Mouse (Mus musculus): Measurements from ENCODE around the gene Cpeb4. TPM values are rescaled to one million over a fixed set of nuclear protein-coding genes. Genes with fewer than 3 reads are reported as not detected.

Cpeb4 gene
- polyA plus RNA-seq, 1 experiment from 2014 or later = 8.4 TPM

DNA sequence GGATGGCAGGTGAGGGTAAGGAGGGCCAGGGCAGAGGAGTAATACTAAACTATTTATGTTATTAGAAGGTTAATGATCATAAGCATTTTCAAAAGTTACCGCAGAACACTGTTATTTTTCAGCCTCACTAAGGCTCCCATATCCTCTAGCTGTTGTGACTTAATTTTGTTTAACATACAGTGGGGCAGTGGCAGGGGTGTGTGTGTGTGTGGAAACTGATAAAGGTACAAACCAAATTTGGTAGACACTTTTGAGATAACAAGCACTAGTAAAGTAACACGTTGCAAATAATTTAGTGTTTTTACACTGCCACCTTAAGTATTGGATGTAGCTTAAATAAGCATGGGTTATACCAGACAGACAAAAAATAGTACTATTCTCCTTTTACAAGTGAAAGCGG, 24.9 kb downstream of the Cpeb4 start:
- Histone ChIP-seq H3K36me3 (ENCODE audit: control insufficient read depth, insufficient read depth, low read length) (0 out of 2 replicates have a peak, but pooled peaks cover 4% of the 10 kb centered on the region), H3K27me3 (replicated peaks; ENCODE audit: control insufficient read depth, insufficient read depth, low read length) (no peaks in the 10 kb centered on the region), H3K9ac (ENCODE audit: low read depth, low read length) (no peak overlapping the region), H3K4me1 (ENCODE audit: control insufficient read depth, insufficient read depth, low read length) (peaks cover 7% of the 10 kb centered on the region), H3K4me2 (ENCODE audit: low read depth, low read length) (no peak overlapping the region), H3K4me3 (ENCODE audit: low read depth, low read length) (no peak overlapping the region), H3K27ac (replicated peaks; ENCODE audit: low read depth, low read length) (no peak overlapping the region), H3K9me3 (ENCODE audit: control insufficient read depth, low read length) (no peaks in the 10 kb centered on the region)
- 89% methylated on average over 3 of the region's 3 CpGs for WGBS
- DNase-seq (ENCODE audit: low spot score) (no peak), ATAC-seq (ENCODE audit: low read depth) (no peak)

DNA sequence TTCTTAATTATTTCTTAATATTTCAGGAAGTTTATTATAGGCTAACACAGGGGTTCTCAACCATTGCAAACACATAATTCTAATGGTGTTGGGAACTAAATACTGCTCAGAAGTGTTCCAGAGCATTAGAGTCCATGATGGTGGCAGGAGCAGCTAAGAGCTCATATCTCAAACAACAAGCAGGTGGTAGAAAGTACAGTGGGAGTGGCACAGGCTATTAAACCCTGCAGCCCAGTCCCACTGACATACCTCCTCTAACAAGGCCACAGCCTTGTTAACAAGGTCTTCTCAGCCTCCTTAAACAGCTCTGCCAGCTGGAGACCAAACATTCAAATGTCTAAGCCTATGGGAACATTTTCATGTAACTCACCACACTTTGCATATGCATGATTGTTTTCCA, 27.2 kb downstream of the Cpeb4 start:
- no peak for DNase-seq (ENCODE audit: low spot score)
- Histone ChIP-seq H3K27me3 (replicated peaks; ENCODE audit: control insufficient read depth, insufficient read depth, low read length) (no peaks in the 10 kb centered on the region), H3K9me3 (ENCODE audit: control insufficient read depth, low read length) (no peaks in the 10 kb centered on the region)

DNA sequence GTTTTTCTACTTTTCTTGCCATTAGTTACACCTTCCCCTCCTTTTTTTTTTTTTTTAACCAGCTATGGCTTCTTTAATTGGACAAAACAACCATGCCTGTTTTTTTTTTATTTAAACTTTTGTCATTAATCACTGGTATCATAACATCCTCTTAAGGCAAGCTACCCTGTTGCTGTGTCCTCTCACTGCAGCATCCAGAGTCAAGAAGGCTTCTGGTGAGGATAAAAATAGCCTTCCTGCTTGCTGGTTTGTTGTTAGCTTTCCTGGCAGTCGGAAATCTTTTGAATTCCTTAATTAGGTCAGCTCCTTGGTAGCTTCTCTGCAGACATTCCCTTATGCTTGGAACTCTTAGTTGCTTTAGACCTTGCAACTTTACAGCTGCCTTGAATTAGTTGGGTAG, 28.7 kb downstream of the Cpeb4 start:
- DNase-seq (ENCODE audit: low spot score) (peak; percentile 50), ATAC-seq (ENCODE audit: low read depth) (no peak)
- Histone ChIP-seq H3K4me1 (ENCODE audit: control insufficient read depth, insufficient read depth, low read length) (peaks cover 7% of the 10 kb centered on the region), H3K4me3 (ENCODE audit: low read depth, low read length) (no peak overlapping the region), H3K27me3 (replicated peaks; ENCODE audit: control insufficient read depth, insufficient read depth, low read length) (no peaks in the 10 kb centered on the region), H3K27ac (replicated peaks; ENCODE audit: low read depth, low read length) (0 out of 2 replicates have a peak overlapping the region, but pooled peaks have one; percentile 44), H3K9me3 (ENCODE audit: control insufficient read depth, low read length) (no peaks in the 10 kb centered on the region), H3K9ac (ENCODE audit: low read depth, low read length) (no peak overlapping the region), H3K36me3 (ENCODE audit: control insufficient read depth, insufficient read depth, low read length) (no peaks in the 10 kb centered on the region), H3K4me2 (ENCODE audit: low read depth, low read length) (no peak overlapping the region)
- WGBS = 14% methylated on average over 1 of the region's 1 CpGs

More for the DNA sequence above, 27.2 kb downstream of the Cpeb4 start:
- Histone ChIP-seq H3K27ac (replicated peaks; ENCODE audit: low read depth, low read length) (no peak overlapping the region), H3K4me3 (ENCODE audit: low read depth, low read length) (no peak overlapping the region), H3K36me3 (ENCODE audit: control insufficient read depth, insufficient read depth, low read length) (no peaks in the 10 kb centered on the region), H3K9ac (ENCODE audit: low read depth, low read length) (no peak overlapping the region), H3K4me2 (ENCODE audit: low read depth, low read length) (no peak overlapping the region), H3K4me1 (ENCODE audit: control insufficient read depth, insufficient read depth, low read length) (peaks cover 7% of the 10 kb centered on the region)
- ATAC-seq (ENCODE audit: low read depth) = no peak

DNA sequence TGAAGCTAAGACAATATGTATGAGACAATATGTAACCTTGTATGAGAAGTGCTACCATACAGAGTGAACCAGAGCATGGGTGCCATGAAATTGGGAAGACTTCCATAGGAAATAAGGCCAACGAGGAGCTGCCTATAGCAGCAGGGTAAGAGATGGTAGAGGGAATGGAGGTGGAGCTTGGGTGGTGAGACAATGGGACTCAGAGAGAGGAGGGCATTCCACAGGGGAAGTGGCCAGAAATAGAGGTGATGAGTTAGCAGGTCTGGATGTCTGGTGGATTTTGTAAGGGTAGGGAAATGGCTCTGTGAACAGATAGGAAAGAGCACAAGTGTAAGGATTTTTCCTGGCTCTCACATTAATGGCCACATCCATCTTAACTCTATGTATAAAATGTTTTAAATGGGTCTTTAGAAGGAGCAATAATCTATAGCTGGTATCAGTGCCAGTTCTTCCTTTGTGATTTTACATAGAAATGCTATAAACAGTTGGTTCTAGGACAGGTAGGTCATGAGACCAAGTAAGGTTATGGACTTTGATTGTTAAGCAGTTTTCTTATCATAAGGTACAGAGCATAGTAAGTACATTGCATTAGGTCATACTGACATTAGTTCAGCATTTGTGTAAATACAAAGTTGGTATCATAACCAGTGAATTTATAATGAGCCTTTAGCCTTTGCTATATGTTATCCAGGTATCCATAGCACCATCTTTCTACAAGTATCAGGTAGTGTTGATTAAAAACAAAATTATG, 30.4 kb downstream of the Cpeb4 start:
- H3K4me3 ChIP-seq (ENCODE audit: low read depth, low read length) = no peak overlapping the region
- peaks cover 7% of the 10 kb centered on the region for H3K4me1 ChIP-seq (ENCODE audit: control insufficient read depth, insufficient read depth, low read length)
- no peak for ATAC-seq (ENCODE audit: low read depth)
- no peak overlapping the region for H3K4me2 ChIP-seq (ENCODE audit: low read depth, low read length)
- no peaks in the 10 kb centered on the region for H3K9me3 ChIP-seq (ENCODE audit: control insufficient read depth, low read length)
- 61% methylated on average over 1 of the region's 1 CpGs for WGBS
- no peaks in the 10 kb centered on the region for H3K27me3 ChIP-seq (replicated peaks; ENCODE audit: control insufficient read depth, insufficient read depth, low read length)
- DNase-seq (ENCODE audit: low spot score) = no peak
- no peaks in the 10 kb centered on the region for H3K36me3 ChIP-seq (ENCODE audit: control insufficient read depth, insufficient read depth, low read length)
- H3K27ac ChIP-seq (replicated peaks; ENCODE audit: low read depth, low read length) = no peak overlapping the region
- no peak overlapping the region for H3K9ac ChIP-seq (ENCODE audit: low read depth, low read length)

DNA sequence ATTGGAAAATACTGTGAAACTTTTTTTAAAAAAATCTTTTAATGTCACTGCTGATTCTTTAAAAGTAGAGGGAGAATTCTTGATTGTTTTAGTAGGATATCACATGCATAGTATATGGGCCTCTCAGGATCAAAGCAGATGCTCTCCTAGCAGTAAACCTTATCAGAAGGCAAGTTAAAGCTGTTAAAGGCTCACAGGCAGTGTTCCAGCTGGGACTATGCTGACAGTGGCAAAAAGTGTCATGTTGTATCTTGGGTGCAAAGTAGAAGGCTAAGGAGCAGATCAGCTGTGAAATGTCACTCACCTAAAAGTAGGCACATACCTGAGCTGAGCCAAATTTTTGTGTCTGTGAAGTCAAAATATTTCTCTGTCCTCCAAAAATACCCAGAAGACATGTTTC, 34.5 kb downstream of the Cpeb4 start:
- H3K27me3 ChIP-seq (replicated peaks; ENCODE audit: control insufficient read depth, insufficient read depth, low read length) = no peaks in the 10 kb centered on the region
- DNase-seq (ENCODE audit: low spot score) (no peak), ATAC-seq (ENCODE audit: low read depth) (no peak)

DNA sequence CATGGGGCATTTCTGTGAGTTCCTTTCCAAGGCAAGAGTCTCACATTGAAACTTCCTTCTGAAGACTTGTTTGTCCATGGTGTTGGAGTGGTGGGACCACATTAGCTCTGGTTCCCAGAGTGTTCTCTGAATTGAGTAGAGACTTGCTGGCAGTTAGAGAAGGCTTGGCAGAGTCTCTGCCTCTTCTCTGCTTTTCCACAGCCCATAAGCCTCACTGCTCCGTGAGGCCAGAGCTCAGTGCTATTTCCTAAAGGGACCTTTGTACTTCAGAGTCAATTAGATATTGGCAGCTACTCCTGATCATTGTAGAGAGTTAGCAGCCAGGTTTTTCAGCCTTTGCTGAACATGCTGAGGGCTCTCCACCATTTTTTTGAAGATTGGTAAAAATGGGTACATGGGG, 35.6 kb downstream of the Cpeb4 start:
- DNase-seq (ENCODE audit: low spot score) = no peak
- Histone ChIP-seq H3K4me2 (ENCODE audit: low read depth, low read length) (no peak overlapping the region), H3K27me3 (replicated peaks; ENCODE audit: control insufficient read depth, insufficient read depth, low read length) (no peaks in the 10 kb centered on the region), H3K4me3 (ENCODE audit: low read depth, low read length) (no peak overlapping the region), H3K36me3 (ENCODE audit: control insufficient read depth, insufficient read depth, low read length) (no peaks in the 10 kb centered on the region), H3K4me1 (ENCODE audit: control insufficient read depth, insufficient read depth, low read length) (no peaks in the 10 kb centered on the region), H3K9ac (ENCODE audit: low read depth, low read length) (no peak overlapping the region), H3K27ac (replicated peaks; ENCODE audit: low read depth, low read length) (no peak overlapping the region), H3K9me3 (ENCODE audit: control insufficient read depth, low read length) (no peaks in the 10 kb centered on the region)
- 52% methylated on average over 1 of the region's 1 CpGs for WGBS
- no peak for ATAC-seq (ENCODE audit: low read depth)

More for the DNA sequence above, 34.5 kb downstream of the Cpeb4 start:
- Histone ChIP-seq H3K4me3 (ENCODE audit: low read depth, low read length) (no peak overlapping the region), H3K4me2 (ENCODE audit: low read depth, low read length) (no peak overlapping the region), H3K36me3 (ENCODE audit: control insufficient read depth, insufficient read depth, low read length) (no peaks in the 10 kb centered on the region), H3K27ac (replicated peaks; ENCODE audit: low read depth, low read length) (no peak overlapping the region), H3K9ac (ENCODE audit: low read depth, low read length) (no peak overlapping the region), H3K4me1 (ENCODE audit: control insufficient read depth, insufficient read depth, low read length) (no peaks in the 10 kb centered on the region), H3K9me3 (ENCODE audit: control insufficient read depth, low read length) (no peaks in the 10 kb centered on the region)

DNA sequence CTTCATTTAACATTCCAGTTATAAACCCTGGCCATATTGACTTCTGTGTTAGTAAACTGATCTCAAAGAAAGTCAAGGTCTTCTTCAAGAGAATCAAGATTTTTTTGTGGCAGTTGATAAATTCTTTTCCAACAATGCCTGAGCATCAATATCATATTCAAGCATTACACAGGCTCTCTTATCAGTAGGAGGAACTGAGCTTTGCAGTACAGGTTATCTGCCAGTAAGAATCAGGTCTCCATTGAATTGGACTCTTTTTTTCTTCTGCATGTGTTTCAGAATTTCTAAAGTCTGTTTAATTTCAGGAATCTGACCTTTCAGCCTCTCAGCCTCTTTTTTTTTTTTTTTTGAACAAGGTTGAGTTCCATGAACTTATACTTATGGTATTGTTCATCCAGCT, 40.9 kb downstream of the Cpeb4 start:
- H3K9ac ChIP-seq (ENCODE audit: low read depth, low read length) = no peak overlapping the region
- H3K27ac ChIP-seq (replicated peaks; ENCODE audit: low read depth, low read length) = no peak overlapping the region
- H3K4me2 ChIP-seq (ENCODE audit: low read depth, low read length) = no peak overlapping the region
- H3K9me3 ChIP-seq (ENCODE audit: control insufficient read depth, low read length) = no peaks in the 10 kb centered on the region
- ATAC-seq (ENCODE audit: low read depth) = no peak
- H3K36me3 ChIP-seq (ENCODE audit: control insufficient read depth, insufficient read depth, low read length) = no peaks in the 10 kb centered on the region
- no peak for DNase-seq (ENCODE audit: low spot score)
- no peak overlapping the region for H3K4me3 ChIP-seq (ENCODE audit: low read depth, low read length)
- H3K27me3 ChIP-seq (replicated peaks; ENCODE audit: control insufficient read depth, insufficient read depth, low read length) = no peaks in the 10 kb centered on the region
- no peaks in the 10 kb centered on the region for H3K4me1 ChIP-seq (ENCODE audit: control insufficient read depth, insufficient read depth, low read length)

DNA sequence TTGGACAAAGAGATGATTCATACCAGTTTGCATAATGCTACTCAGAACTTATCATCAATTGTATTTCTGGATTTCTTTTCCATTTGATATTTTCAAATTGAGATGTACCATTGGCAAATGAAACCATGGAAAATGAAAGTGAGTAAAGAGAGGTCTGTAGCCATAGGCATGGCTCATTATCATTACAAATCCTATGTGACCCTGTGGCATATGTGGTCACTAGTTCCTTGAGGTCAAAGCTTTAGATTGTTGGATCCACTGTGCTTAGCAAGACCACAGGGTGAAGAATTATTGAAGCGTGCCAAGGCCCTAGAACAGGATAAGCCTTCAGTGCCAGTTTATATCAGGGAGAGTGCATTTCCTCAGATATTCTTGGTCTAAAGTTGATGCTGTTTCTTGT, 45.8 kb downstream of the Cpeb4 start:
- ATAC-seq (ENCODE audit: low read depth) = no peak
- H3K4me1 ChIP-seq (ENCODE audit: control insufficient read depth, insufficient read depth, low read length) = no peaks in the 10 kb centered on the region
- no peak for DNase-seq (ENCODE audit: low spot score)
- no peak overlapping the region for H3K4me2 ChIP-seq (ENCODE audit: low read depth, low read length)
- H3K9ac ChIP-seq (ENCODE audit: low read depth, low read length) = no peak overlapping the region
- 87% methylated on average over 1 of the region's 1 CpGs for WGBS
- H3K36me3 ChIP-seq (ENCODE audit: control insufficient read depth, insufficient read depth, low read length) = peaks cover 12% of the 10 kb centered on the region; the same call in 1 of the 2 replicates
- no peak overlapping the region for H3K27ac ChIP-seq (replicated peaks; ENCODE audit: low read depth, low read length)
- H3K4me3 ChIP-seq (ENCODE audit: low read depth, low read length) = no peak overlapping the region
- H3K9me3 ChIP-seq (ENCODE audit: control insufficient read depth, low read length) = no peaks in the 10 kb centered on the region
- no peaks in the 10 kb centered on the region for H3K27me3 ChIP-seq (replicated peaks; ENCODE audit: control insufficient read depth, insufficient read depth, low read length)

DNA sequence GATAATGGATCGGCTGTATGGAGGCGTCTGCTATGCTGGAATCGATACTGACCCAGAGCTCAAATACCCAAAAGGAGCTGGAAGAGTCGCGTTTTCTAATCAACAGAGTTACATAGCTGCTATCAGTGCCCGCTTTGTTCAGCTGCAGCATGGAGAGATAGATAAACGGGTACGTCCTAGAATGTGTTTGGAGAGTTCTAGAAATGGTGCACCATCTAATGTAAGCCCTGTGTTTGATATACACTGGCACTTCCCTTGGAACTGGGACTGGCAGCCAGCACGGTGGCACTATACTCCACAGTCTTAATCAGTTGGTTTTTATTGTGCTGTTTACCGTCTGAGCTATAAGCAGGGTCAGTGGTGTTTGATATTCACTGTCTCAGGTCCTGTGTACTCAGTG, 58.0 kb downstream of the Cpeb4 start:
- Histone ChIP-seq H3K4me3 (ENCODE audit: low read depth, low read length) (no peak overlapping the region), H3K36me3 (ENCODE audit: control insufficient read depth, insufficient read depth, low read length) (peaks cover 53% of the 10 kb centered on the region), H3K27ac (replicated peaks; ENCODE audit: low read depth, low read length) (no peak overlapping the region), H3K27me3 (replicated peaks; ENCODE audit: control insufficient read depth, insufficient read depth, low read length) (no peaks in the 10 kb centered on the region), H3K4me1 (ENCODE audit: control insufficient read depth, insufficient read depth, low read length) (no peaks in the 10 kb centered on the region), H3K9ac (ENCODE audit: low read depth, low read length) (no peak overlapping the region), H3K4me2 (ENCODE audit: low read depth, low read length) (no peak overlapping the region), H3K9me3 (ENCODE audit: control insufficient read depth, low read length) (no peaks in the 10 kb centered on the region)
- 95% methylated on average over 10 of the region's 10 CpGs for WGBS
- DNase-seq (ENCODE audit: low spot score) (no peak), ATAC-seq (ENCODE audit: low read depth) (no peak)
